Mouse (Mus musculus) CD4-positive naive resting alpha-beta T cell, adult 76 days (primary cell): ENCODE measurements around the gene Olfr275. TPM values are rescaled to one million over a fixed set of nuclear protein-coding genes. Genes with fewer than 3 reads are reported as not detected.

Source experiments
- total RNA-seq: library from RNA; stranded (reverse); gene quantifications from one replicate; pipeline ENCODE4 v1.2.4, GENCODE M21; 2023

Gene Olfr275
- total RNA-seq = not detected

DNA sequence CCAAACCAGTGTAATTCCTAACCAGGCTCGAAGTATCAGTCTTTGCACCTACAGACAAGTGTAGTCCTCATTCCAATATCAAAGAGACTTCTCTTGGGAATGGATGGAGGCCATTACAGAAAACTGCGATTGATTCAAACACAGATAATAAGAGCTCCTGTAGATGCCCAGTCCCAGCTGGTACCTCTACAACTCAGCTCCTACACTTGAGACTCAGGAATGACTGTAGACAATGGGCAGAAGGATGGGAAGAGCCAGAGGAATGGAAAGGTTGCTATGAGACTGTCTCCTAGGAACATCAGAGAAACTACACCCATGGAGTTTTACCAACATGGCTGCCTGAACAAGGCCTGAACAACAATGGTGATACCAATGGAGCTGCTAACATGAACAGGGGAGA lies at the start of gene Olfr275:
Gene Olfr275, plus strand, starts transcription at position 301 of the 400 bp plus-strand sequence.

DNA sequence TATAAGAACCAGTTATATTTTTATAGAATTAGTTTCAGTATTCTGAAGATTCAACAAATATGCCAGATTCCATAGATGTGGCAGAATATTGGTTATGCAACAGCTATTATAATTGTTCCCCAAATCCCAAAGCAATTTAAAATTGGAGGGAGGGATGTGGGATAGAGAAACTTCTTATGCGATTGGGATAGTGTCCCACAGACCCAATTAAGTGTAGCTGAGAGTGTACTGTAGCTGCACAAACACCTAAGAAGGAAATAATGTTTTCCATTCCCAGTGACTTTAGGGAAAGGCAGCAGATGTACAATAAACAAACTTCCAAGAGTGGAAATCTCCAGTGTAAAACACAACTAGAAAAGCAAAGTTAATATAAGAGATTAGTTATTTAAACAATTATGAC lies 44.7 kb downstream of the Olfr275 start, which contains the start of gene Olfr273:
Gene Olfr273, minus strand, starts transcription at position 101 of the 400 bp plus-strand sequence.

Other genes with a start within 250 kb of the Olfr275 start
- not detected for gene Toporsl, start 218.3 kb upstream of the Olfr275 start, total RNA-seq
- not detected for gene Olfr273, start 44.6 kb downstream of the Olfr275 start, total RNA-seq
- gene Olfr272, start 104.6 kb downstream of the Olfr275 start, total RNA-seq = not detected
- gene Olfr270, start 149.9 kb downstream of the Olfr275 start, total RNA-seq = not detected
- not detected for gene Nipsnap3a, start 174.7 kb downstream of the Olfr275 start, total RNA-seq
- 31.0 TPM for gene Nipsnap3b, start 197.3 kb downstream of the Olfr275 start, total RNA-seq